Mouse (Mus musculus): ENCODE measurements around the gene Slc38a6.

The Slc38a6 gene

GRCm38 (mm10) chr12:73317706-73318686 lies 31.4 kb downstream of the Slc38a6 start:
- DNase-seq (ENCODE audit: low read depth, low spot score): peak; percentile 53

DNA sequence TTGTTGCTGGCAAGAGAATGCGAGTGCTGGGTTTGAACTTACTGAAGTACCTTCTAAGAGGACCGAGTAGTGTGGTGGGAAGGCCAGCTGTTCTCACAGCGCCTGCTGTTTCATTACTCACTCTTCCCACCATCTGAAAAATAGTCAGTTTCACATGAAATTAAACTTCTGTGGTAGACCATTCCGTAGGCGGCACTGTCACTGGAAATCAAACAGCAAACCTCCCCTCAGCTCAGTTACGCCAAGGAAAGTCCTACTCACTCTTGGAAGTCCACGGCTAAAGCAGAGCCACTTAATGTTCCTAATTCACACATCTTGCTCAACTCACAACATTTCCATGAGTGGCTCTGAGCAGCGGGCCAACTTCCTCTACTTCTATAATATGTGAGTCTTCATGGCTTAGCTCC lies 37.6 kb downstream of the Slc38a6 start:
- DNase-seq (ENCODE audit: low read depth, low spot score): peak; percentile 42

DNA sequence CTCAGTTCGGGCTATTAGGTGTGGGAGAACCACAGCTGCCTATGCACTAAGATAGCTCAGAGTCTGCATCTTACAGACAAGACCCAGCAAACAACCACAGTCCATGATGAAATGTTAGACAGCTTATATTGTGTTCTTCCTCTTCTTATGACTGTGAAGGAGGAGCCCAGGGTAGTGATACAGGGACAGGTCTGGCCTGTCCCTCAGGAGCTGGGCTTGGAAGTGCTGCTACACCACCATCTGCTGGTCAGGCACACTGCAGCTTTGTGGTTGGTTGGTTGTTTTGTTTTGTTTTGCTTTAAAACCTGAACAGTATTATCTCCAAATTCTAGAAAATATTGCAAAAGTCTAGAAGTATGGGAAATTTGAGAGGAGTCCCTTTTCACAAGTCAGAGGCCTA lies 38.2 kb downstream of the Slc38a6 start:
- peak; percentile 75 for DNase-seq (ENCODE audit: low read depth, low spot score)

DNA sequence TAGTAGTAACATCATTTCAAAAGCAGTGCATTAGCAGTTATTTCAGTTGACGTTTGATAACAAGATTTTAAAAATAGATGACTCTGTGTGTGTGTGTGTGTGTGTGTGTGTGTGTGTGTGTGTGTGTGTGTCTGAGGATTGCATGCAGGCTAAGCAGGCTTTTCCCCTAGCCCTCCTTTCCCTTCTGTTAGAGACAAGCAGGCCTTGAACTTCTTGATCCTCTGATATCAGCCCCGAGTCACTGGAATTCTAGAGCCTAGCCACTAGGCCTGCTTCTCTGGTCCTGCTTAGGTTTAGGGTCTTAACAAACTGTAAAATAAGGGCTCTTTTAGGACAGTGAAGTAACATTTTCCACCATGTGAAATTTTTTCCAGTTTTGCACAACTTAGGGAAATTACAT lies 38.6 kb downstream of the Slc38a6 start:
- no peak for DNase-seq (ENCODE audit: low read depth, low spot score)

DNA sequence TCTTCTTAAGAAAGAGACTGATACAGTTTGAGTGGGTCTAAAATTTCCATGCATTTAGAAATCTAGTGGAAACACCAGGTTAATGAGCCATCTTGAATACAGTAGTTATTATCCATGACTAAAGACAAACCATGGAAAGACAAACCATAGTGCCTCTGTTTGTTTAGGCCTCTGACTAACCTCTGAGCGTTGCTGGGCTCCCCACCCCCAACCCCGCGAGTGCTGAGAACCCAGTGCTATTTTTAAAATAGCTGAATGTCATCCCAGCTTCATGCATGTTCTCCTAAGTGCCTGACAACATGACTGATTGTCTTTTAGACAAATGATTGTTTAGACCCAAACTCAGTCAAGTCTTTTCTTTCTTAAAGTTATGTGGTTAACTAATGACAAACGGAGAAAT lies 39.0 kb downstream of the Slc38a6 start:
- peak; percentile 71 for DNase-seq (ENCODE audit: low read depth, low spot score)

- peak; percentile 12 for DNase-seq (ENCODE audit: low read depth, low spot score)
Observed at GRCm38 (mm10) chr12:73327381-73327780, 40.8 kb downstream of the Slc38a6 start.

- no peak for DNase-seq (ENCODE audit: low read depth, low spot score)
Observed at GRCm38 (mm10) chr12:73328448-73329167, 42.0 kb downstream of the Slc38a6 start.

DNA sequence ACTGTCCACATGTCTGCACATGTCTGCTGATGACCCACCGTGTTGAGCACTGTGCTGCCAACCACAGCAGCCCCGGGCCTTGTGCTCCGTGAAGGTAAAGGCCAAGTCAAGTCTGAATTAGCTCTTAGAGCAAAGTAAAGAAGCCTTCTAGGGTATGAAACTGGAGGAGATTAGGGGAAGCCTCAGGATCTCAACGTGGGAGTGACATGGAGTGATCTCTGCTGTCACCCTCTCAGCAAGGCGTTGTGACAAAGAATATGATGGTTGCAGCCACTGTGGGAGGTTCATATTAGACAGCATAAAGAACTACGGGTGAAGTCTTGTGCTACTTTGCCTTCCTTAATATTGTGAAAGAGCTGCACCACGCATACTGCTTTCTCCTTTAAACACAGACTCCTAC lies 43.7 kb downstream of the Slc38a6 start:
- no peak for DNase-seq (ENCODE audit: low read depth, low spot score)

DNA sequence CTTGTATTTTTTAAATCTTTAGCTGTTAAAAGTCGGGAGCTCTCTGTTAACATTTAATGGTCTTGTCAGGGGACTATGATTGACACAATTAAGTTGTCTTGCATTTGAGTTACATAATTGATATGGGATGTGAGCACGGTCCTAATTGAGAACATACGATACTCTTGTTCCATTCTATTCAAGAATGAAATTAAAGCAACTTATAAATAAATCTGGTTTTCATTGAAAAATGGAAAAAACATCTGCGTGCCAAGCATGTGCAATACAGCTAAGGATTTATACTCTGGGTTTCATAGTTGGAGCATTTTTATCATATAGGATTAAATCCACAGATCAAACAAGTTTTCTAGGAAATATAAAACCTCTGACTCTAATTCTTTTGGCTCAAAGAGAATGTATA lies 46.1 kb downstream of the Slc38a6 start:
- no peak for DNase-seq (ENCODE audit: low read depth, low spot score)

GRCm38 (mm10) chr12:73334051-73334551 lies 47.5 kb downstream of the Slc38a6 start:
- DNase-seq (ENCODE audit: low read depth, low spot score): peak; percentile 25

DNA sequence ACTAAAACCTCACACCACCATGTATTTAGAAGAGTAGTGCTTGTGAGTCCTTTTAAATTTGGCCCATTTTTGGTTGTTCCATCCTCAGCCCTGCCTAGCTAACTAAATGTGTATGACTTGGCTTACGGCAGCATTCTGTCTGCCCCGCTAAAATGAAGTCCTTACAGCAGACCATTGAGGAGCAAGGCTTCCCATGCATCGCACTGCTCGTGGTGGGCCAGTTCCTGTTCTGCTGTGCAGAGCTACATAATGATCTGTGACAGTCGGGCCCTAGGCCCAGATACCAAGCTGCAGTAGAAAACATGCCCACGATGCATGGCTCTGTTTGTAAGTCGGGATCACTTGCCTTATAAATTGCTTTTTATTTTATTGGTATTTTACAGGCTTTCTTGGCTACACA lies 50.5 kb downstream of the Slc38a6 start:
- DNase-seq (ENCODE audit: low read depth, low spot score): no peak

DNA sequence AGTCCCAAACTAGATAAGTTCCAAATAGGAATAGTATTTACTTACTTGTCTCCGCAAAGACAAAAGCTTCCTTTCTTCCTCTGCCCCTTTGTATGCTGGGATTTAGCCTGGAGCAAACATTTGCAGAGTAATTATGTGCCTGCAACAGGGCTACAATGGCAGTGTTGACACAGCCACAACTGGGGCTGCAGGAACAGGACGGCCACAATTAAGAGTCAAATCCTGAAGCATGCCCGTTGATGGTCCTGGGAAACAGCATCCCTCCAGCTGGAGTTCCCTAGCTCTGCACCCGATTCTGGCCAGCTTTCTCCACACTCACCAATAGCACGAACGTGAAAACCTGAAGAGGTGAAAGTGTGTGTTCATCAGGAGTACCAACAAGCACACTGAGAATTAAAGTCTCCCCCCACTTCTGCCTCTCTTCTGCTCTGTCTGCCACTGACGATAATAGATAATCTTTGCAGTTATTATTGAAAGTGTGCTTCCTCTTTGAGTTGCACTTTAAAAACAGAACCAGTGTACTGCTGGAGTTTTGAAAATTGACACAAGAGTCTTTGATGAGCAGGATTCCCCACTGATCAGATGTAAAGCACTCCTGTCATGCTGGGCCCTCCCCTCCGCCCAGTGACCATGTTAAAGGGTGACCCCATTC lies 54.2 kb downstream of the Slc38a6 start:
- no peak for DNase-seq (ENCODE audit: low read depth, low spot score)

- DNase-seq (ENCODE audit: low read depth, low spot score): no peak
Observed at GRCm38 (mm10) chr12:73341703-73342663, 55.4 kb downstream of the Slc38a6 start.

DNA sequence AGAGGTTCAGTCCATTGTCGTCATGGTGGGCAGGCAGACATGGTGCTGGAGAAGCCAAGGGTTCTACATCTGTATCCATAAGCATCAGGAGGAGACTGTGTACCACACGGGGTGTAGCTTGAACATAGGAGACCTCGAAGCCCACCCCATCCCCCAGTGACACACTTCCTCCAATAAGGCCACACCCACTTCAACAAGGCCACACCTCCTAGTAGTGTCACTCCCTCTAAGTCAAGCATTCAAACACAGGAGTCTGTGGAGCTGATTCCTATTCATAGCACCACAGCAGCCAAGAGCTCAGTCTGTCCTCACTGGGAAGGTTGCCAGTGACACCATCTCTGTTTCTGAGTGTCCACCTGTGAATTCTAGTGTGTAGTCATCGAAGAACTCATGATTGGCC lies 57.7 kb downstream of the Slc38a6 start:
- DNase-seq (ENCODE audit: low read depth, low spot score): no peak

- DNase-seq (ENCODE audit: low read depth, low spot score): no peak
Observed at GRCm38 (mm10) chr12:73345157-73345556, 58.6 kb downstream of the Slc38a6 start.

DNA sequence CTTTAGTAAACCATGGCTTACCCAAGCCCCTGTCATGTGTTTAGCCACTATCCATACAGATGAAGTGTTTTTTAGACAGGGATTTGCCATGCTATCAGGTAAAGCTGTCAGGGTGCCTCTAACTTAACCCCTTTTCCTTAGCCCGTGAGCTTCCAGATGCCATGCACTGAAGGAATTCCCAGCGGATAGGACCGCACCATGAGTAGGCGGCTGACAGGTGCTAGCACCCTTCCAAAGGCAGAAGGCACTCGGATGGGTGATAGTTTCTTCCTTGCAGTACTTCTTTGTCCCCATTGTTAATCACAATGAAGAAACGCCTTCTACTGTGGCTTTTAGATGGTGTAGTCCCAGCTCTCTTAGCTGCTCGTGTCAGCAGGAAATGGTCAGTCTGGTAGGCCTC lies 60.6 kb downstream of the Slc38a6 start:
- DNase-seq (ENCODE audit: low read depth, low spot score): no peak

GRCm38 (mm10) chr12:73350466-73350865 lies 63.9 kb downstream of the Slc38a6 start:
- no peak for DNase-seq (ENCODE audit: low read depth, low spot score)

DNA sequence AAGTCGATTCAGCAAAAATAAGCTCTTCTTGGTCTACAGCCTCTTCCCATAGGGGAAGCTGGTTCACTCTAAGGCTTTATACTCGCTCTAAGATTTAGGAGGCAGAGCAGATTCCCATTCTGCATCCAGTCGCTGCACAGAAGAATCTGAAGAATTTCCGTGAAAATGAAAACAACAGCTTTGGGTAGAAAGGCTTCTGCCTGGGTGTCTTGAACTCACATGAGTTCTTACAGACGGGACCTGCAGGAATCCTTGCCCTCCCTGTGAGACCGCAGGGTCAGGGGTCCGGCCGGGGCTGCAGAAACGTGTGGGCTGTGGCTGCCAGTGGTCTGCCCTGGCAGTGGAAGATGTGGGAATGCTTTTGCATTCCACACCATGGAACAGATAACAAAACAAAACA lies 64.4 kb downstream of the Slc38a6 start:
- no peak for DNase-seq (ENCODE audit: low read depth, low spot score)

GRCm38 (mm10) chr12:73351746-73352145 lies 65.2 kb downstream of the Slc38a6 start:
- no peak for DNase-seq (ENCODE audit: low read depth, low spot score)

- peak; percentile 16 for DNase-seq (ENCODE audit: low read depth, low spot score)
Observed at GRCm38 (mm10) chr12:73353362-73353761, 66.8 kb downstream of the Slc38a6 start.

DNA sequence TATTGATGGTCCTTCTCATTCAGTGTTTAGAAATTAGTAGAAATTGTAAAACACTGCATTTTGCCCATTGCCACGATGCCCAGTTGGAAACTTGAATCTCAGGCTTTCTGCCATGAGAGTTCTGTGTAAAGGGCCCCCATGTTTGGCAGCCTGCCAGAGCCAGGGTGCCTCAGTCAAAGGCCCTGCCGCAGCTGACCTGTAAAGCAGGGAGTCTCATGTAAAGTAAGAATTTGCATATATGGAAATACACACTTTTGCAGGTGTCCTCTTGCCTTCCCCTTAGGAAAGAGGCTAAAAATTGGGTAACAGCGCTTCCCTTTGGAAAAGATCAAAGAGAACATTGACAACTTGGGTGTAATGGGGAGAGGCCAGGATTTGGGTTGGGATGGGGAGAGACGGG lies 67.9 kb downstream of the Slc38a6 start:
- no peak for DNase-seq (ENCODE audit: low read depth, low spot score)
